ENCODE assay signal across 10 mouse cellular contexts in the genomic region with DNA sequence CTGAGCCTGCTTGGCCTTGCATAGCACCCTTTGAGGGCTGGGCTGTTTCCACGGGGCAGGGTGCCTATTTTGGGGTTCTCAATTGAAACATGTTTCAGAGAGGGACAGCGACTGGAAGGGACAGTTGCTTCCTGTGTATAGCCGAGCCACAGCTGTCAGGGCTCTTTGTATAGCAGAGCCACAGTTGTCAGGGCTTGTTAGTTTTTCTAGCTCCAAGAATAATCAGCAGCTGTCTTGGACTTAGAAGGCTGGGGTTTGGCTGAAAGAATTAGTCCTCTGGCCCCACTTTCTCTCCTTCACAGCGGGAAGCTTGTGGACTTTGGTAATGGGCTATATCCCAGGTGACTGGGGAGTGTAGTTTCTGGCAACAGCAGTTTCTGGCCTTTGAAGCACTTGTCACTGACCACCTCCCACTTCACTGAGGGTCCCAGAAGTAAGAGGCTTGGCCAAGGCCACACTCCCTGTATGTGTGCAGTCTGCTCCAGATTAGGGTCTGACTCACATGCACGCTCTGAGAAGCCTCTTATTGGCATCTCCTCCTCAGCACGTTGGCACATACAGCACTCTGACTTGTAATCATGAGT. TPM values are rescaled to one million over a fixed set of nuclear protein-coding genes. Genes with fewer than 3 reads are reported as not detected.
A peak's percentile ranks its signal among the peaks of the same experiment; 100 is the strongest.
DNase-seq lines count a peak whose midpoint lies in the region; ATAC-seq and TF ChIP-seq lines count a peak whose summit lies in the region.
"Had no signal": no experiment of that assay in that cellular context is flagged by ENCODE, and none has a peak within 500 bp of the region (broad histone marks: within the 10 kb centered on the region; RNA-seq: fewer than 3 reads in every experiment).

No protein-coding gene starts in this region.

- no peak for TF ChIP-seq EP300 in liver, postnatal 0 days (IDR thresholded peaks at IDR 0.05; ENCODE audit: low read depth)

- no peak overlapping the region for H3K4me3 ChIP-seq in liver, postnatal 0 days (ENCODE audit: low read depth, low read length)
- no peak overlapping the region for H3K4me3 ChIP-seq in liver, embryonic 12.5 days
- no peak overlapping the region for H3K4me3 ChIP-seq in heart, embryonic 16.5 days (ENCODE audit: low read length)
- H3K4me3 ChIP-seq: intestine, embryonic 15.5 days had no signal

- WGBS in liver, postnatal 0 days (ENCODE audit: insufficient replicate concordance), result 64% methylated on average over 6 of the region's 6 CpGs
- WGBS in liver, embryonic 12.5 days (ENCODE audit: insufficient replicate concordance), result 60% methylated on average over 6 of the region's 6 CpGs
- WGBS in heart, embryonic 16.5 days, result 36% methylated on average over 6 of the region's 6 CpGs

- TF ChIP-seq CTCF in liver, postnatal 0 days (IDR thresholded peaks at IDR 0.05; ENCODE audit: low read depth), result no peak

- no peak overlapping the region for H3K4me2 ChIP-seq in liver, postnatal 0 days (ENCODE audit: low read depth, low read length)
- no peak overlapping the region for H3K4me2 ChIP-seq in liver, embryonic 12.5 days
- no peak overlapping the region for H3K4me2 ChIP-seq in heart, embryonic 16.5 days (ENCODE audit: low read depth, low read length)
- H3K4me2 ChIP-seq: intestine, embryonic 15.5 days; lung, embryonic 14.5 days had no signal

- H3K9me3 ChIP-seq in liver, postnatal 0 days (ENCODE audit: low read length), result no peaks in the 10 kb centered on the region
- H3K9me3 ChIP-seq in liver, embryonic 12.5 days (replicated peaks), result no peaks in the 10 kb centered on the region
- no peaks in the 10 kb centered on the region for H3K9me3 ChIP-seq in heart, embryonic 16.5 days (replicated peaks; ENCODE audit: control insufficient read depth, low read length)
- H3K9me3 ChIP-seq: intestine, embryonic 15.5 days had no signal

- H3K36me3 ChIP-seq in liver, postnatal 0 days (replicated peaks; ENCODE audit: insufficient read depth, low read length), result no peaks in the 10 kb centered on the region
- no peaks in the 10 kb centered on the region for H3K36me3 ChIP-seq in liver, embryonic 12.5 days
- no peaks in the 10 kb centered on the region for H3K36me3 ChIP-seq in heart, embryonic 16.5 days (ENCODE audit: control insufficient read depth, insufficient read depth)
- H3K36me3 ChIP-seq: intestine, embryonic 15.5 days had no signal

- H3K27me3 ChIP-seq in liver, postnatal 0 days (ENCODE audit: insufficient read depth, low read length), result no peaks in the 10 kb centered on the region
- H3K27me3 ChIP-seq in liver, embryonic 12.5 days (replicated peaks), result no peaks in the 10 kb centered on the region
- no peaks in the 10 kb centered on the region for H3K27me3 ChIP-seq in heart, embryonic 16.5 days (ENCODE audit: control insufficient read depth, insufficient read depth, low read length)
- H3K27me3 ChIP-seq: intestine, embryonic 15.5 days had no signal

- H3K9ac ChIP-seq in liver, postnatal 0 days (replicated peaks), result no peak overlapping the region
- no peak overlapping the region for H3K9ac ChIP-seq in liver, embryonic 12.5 days
- H3K9ac ChIP-seq in heart, embryonic 16.5 days (ENCODE audit: low read length), result no peak overlapping the region
- H3K9ac ChIP-seq: intestine, embryonic 15.5 days; lung, embryonic 14.5 days had no signal

- no peaks in the 10 kb centered on the region for H3K4me1 ChIP-seq in liver, postnatal 0 days (ENCODE audit: insufficient read depth)
- H3K4me1 ChIP-seq in liver, embryonic 12.5 days, result peaks cover 7% of the 10 kb centered on the region; the same call in 1 of the 2 replicates
- peaks cover 44% of the 10 kb centered on the region for H3K4me1 ChIP-seq in heart, embryonic 16.5 days (ENCODE audit: control insufficient read depth, insufficient read depth, low read length)
- H3K4me1 ChIP-seq: intestine, embryonic 15.5 days had no signal

- peak; percentile 21 for DNase-seq in adrenal gland, postnatal 10 days
- DNase-seq in adrenal gland, postnatal 36 days, result no peak
- no peak for DNase-seq in liver, postnatal 0 days
- peak; percentile 43 for DNase-seq in retina, embryonic 14.5 days (ENCODE audit: low spot score)
- DNase-seq in yolk sac, embryonic 10.5 days (ENCODE audit: low spot score), result no peak
- DNase-seq in spleen, postnatal 14 days (ENCODE audit: low spot score in 2 of 2), result no peak
- DNase-seq: lung, embryonic 14.5 days had no signal

- no peak overlapping the region for H3K27ac ChIP-seq in liver, postnatal 0 days (ENCODE audit: low read depth)
- H3K27ac ChIP-seq in liver, embryonic 12.5 days, result no peak overlapping the region
- H3K27ac ChIP-seq in heart, embryonic 16.5 days (ENCODE audit: low read length), result peak overlapping the region; percentile 9; the same call in 1 of the 2 replicates
- H3K27ac ChIP-seq: intestine, embryonic 15.5 days had no signal

- 0 out of 2 replicates have a peak, but pooled peaks have one; percentile 25 for ATAC-seq in liver, postnatal 0 days
- no peak for ATAC-seq in liver, embryonic 12.5 days
- no peak for ATAC-seq in heart, embryonic 16.5 days (replicated peaks; ENCODE audit: extremely low read depth, insufficient read depth, low FRiP score)

RNA-seq across cellular contexts. Expression of a gene that starts 25.8 kb away (rescaled TPM):
- total RNA-seq in adrenal gland, postnatal 10 days (2021), result 100 to 1,000 TPM in 1 of 2 experiments, 10 to 100 TPM in 1; 92.3 to 100 TPM
- 100 to 1,000 TPM in 1 of 2 experiments, 10 to 100 TPM in 1; 79.5 to 109 TPM for total RNA-seq in adrenal gland, postnatal 36 days (2021)
- polyA plus RNA-seq in liver, postnatal 0 days (2015; fragmentation: Nextera tagmentation; extraction: Ambion mirVana), result 1.5 and 1.6 TPM in 2 replicates
- polyA plus RNA-seq in liver, embryonic 12.5 days (2016; fragmentation: Nextera tagmentation; extraction: Ambion mirVana), result 2.7 and 3.6 TPM in 2 replicates
- 19.9 and 20.4 TPM in 2 replicates for polyA plus RNA-seq in heart, embryonic 16.5 days (2015; fragmentation: Nextera tagmentation; extraction: Ambion mirVana)

RNA-seq across cellular contexts. Expression of a gene that starts 36.5 kb away (rescaled TPM):
- total RNA-seq in adrenal gland, postnatal 10 days (2021), result 10 to 100 TPM in 1 of 2 experiments, 1 to 10 TPM in 1; 8.3 to 11.0 TPM
- total RNA-seq in adrenal gland, postnatal 36 days (2021), result 10 to 100 TPM; 14.5 to 15.9 TPM
- 13.2 and 14.8 TPM in 2 replicates for polyA plus RNA-seq in liver, postnatal 0 days (2015; fragmentation: Nextera tagmentation; extraction: Ambion mirVana)
- polyA plus RNA-seq in liver, embryonic 12.5 days (2016; fragmentation: Nextera tagmentation; extraction: Ambion mirVana), result 18.6 and 19.8 TPM in 2 replicates
- polyA plus RNA-seq in heart, embryonic 16.5 days (2015; fragmentation: Nextera tagmentation; extraction: Ambion mirVana), result 13.7 and 14.2 TPM in 2 replicates

RNA-seq across cellular contexts. Expression of a gene that starts 36.7 kb away (rescaled TPM):
- 10 to 100 TPM; 49.9 to 52.7 TPM for total RNA-seq in adrenal gland, postnatal 10 days (2021)
- 10 to 100 TPM; 64.3 to 69.0 TPM for total RNA-seq in adrenal gland, postnatal 36 days (2021)
- 64.4 and 66.6 TPM in 2 replicates for polyA plus RNA-seq in liver, postnatal 0 days (2015; fragmentation: Nextera tagmentation; extraction: Ambion mirVana)
- 76.9 and 84.3 TPM in 2 replicates for polyA plus RNA-seq in liver, embryonic 12.5 days (2016; fragmentation: Nextera tagmentation; extraction: Ambion mirVana)
- 106 and 120 TPM in 2 replicates for polyA plus RNA-seq in heart, embryonic 16.5 days (2015; fragmentation: Nextera tagmentation; extraction: Ambion mirVana)

RNA-seq across cellular contexts. Expression of a gene that starts 41.0 kb away (rescaled TPM):
- total RNA-seq in adrenal gland, postnatal 10 days (2021), result not detected
- not detected for total RNA-seq in adrenal gland, postnatal 36 days (2021)
- not detected in 2 replicates for polyA plus RNA-seq in liver, postnatal 0 days (2015; fragmentation: Nextera tagmentation; extraction: Ambion mirVana)
- not detected in 2 replicates for polyA plus RNA-seq in liver, embryonic 12.5 days (2016; fragmentation: Nextera tagmentation; extraction: Ambion mirVana)
- not detected in 2 replicates for polyA plus RNA-seq in heart, embryonic 16.5 days (2015; fragmentation: Nextera tagmentation; extraction: Ambion mirVana)
- polyA plus RNA-seq: intestine, embryonic 15.5 days; lung, embryonic 14.5 days had no signal

Comparison
In these comparisons a context has a peak if more than half of its experiments do, and no peak if none do; other contexts are left out.
1. DNase-seq: peak in adrenal gland, postnatal 10 days (single experiment) and retina, embryonic 14.5 days (single experiment); none in adrenal gland, postnatal 36 days (0 of 2), liver, postnatal 0 days (single experiment), yolk sac, embryonic 10.5 days (single experiment) and spleen, postnatal 14 days (0 of 2).